Mouse (Mus musculus) CD8-positive naive resting alpha-beta T cell, adult 2 months (primary cell): ENCODE measurements around the gene Mpi.

Source experiments
- DNase-seq, 2 experiments: peaks; one replicate each; pipeline ENCODE4 v3.0.0; 2022; ENCODE audit warnings: low read depth in 2 of 2, low spot score in 2 of 2

Gene Mpi

DNA sequence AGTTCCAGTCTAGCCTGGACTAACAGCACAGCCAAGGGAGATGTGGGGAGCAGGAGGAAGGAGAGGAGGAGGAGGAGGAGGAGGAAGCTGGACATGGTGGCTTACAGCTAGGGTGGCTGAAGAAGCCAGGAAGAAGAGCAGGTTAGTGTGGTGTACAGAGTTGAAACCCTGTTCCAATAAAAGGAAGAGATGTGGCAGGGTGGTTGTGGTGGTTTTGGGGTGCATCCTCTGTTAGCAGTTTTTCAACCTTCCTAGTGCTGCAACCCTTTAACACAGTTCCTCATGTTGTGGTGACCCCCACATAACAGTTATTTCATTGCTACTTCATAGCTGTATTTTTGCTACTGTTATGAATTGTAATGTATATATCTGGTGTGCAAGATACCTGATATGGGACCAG is 28.1 kb downstream of the Mpi start:
- no peak for DNase-seq

- DNase-seq, result peak in 1 of 2 experiments; percentile 58
Observed at GRCm38 (mm10) chr9:57523754-57524153, 28.8 kb downstream of the Mpi start.

DNA sequence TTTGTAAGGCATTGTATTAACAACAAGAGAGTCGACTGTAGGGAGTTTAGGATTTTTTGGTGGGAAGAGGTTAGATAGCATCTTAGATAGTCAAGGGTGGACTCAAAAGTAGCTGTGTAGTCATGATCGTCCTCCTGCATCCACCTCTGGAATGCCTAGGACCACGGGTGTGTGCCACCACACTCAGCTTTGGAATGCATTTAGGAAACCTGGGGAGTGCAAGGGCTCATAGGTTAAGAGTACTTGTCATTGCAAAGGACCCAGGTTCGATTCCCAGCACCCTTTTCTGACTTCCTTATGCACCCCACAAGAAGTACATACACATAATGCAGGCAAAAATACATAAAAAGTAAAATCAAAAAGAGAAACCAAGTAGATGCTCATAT is 29.7 kb downstream of the Mpi start:
- no peak for DNase-seq

DNA sequence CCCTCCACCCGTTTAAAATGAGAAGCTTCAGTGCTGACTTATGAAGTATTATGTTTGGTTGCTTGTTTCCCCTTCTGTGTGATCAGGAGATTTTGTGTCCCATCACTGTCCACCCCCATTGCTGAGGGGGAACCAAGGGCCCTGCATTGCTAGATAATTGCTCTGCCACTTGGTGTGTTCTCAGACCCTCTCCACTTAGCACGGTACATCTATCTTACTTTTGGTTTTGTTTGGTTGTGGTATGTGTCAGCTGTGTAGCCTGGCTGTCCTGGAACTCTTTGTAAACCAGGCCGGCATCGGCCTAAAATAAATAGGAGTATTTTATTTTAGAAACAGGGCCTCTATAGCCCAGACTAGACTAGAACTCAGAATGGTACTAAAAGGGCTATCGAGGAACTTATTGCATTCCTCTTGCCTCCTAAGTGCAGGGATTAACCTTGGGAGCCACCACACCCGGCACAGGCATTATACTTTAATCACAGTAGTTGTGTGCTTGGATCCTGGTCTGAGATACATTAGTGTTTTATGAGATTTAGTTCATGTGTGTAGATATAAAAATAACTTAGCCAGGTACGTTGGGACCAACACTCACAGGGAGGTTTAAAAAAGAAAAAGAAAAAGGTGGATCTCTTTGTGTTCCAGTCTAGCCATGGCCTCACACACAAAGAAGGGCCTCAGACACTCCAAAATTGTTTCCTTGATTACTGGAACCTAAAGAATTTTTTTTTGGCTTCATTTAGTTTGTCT is 30.3 kb downstream of the Mpi start:
- DNase-seq, result no peak

DNA sequence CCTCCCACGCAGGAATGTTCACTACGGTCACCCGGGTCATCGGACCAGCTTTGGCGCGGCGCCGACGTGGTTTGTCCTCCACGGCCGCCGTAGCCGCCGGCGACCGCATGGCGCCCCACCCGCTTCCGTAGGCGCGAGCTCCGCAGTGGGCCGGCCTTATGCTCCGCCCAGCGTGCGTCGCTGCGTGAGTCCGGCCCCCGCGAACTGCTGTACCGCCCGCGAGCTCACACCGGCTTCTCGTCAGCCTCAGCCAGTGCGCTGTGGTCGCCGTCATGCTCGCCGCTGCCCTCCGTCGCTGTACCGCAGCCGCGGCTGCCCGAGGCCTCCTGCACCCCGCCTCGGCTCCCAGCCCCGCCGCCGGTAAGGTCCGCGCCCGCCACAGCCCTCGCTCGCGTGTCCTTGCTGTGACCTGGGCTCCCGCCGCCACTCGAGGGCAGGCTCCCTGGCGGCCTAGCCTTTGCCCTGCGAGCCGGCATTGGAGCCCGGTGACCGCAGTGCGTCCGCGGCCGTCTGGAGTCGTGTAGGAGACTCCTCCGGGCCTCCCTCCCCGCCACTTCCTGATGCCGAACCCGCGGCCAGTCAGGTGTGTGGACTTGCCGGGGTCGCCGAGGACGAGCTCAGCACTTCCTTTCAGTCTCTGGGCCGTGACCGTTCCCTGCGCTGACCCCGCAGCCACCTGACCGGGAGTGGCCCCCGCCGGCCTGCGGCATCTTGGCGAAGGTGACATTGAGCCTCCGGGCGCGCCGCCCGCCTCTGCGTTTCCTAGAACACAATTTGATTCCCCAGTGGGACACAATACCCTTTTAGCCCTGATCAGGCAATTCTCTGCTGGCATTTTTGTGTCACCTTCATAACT is 31.3 kb downstream of the Mpi start, which contains the start of gene Cox5a:
TSS of gene Cox5a (plus strand) at position 219 of the 856 bp plus-strand sequence.
- peak; percentile 74 to 75 for DNase-seq

DNA sequence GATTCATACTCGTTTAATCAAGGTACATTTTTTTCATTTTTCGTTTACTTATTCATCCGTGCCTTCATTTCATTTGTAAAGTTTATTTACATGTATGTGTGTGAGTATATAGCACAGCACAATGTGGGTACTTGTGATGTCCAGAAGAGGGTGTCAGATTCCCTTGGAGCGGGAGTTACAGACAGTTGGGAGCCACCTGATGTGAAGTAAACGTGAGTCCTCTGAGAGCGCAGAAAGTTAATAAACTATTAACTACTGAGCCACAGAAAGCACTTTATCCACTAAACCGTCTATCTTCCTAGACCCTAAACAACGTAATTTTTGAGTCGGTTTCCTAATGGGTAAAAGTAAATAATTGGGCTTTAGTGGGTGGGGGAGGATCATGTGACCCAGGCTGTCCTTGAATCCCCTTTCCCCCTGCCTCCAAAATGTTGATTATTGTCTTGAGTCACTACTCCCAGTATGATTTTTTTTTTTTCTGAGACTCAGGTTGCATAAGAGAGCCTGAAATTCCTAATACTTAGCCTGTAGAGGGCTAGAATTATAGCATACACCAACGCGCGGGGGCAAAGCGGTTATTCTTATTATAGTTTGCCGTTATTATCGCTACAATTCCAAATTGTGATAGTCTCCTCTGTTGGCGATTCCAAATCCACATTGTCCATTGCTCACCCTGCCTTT is 32.0 kb downstream of the Mpi start:
- DNase-seq, result no peak

GRCm38 (mm10) chr9:57517113-57517512 is 35.5 kb downstream of the Mpi start:
- DNase-seq, result peak; percentile 64 to 76

DNA sequence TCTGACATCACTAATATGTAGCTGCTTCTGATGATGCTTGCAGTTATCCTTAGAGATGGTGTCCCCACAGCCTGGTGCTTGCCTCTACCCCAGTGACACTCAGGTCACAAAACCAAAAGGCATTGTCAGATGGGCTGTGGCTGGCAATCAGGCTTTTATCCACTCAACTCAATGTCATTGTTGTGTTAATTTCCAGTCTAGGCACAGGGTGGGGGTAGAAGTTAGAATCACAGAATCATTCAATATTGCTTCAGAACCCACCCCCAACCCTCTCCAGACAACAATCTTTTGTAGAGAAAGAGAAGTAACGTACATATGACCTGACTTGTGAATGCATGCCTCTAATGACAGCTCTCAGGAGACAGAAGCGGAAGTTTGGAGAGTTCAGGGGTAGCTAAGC is 42.0 kb downstream of the Mpi start:
- no peak for DNase-seq

- no peak for DNase-seq
Observed at GRCm38 (mm10) chr9:57505700-57506099, 46.9 kb downstream of the Mpi start.

- DNase-seq, result no peak
Observed at GRCm38 (mm10) chr9:57504891-57505290, 47.7 kb downstream of the Mpi start.

DNA sequence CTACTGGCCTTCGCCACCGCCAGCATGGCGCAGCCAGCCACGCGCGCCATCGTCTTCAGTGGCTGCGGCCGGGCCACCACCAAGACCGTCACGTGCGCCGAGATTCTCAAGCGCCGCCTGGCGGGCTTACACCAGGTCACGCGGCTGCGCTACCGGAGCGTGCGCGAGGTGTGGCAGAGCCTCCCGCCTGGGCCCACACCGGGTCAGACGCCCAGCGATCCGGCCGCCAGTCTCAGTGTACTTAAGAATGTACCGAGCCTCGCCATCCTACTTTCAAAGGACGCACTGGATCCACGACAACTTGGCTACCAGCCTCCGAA is 48.2 kb downstream of the Mpi start:
- DNase-seq, result peak in 1 of 2 experiments; percentile 39

GRCm38 (mm10) chr9:57503622-57504380 is 48.8 kb downstream of the Mpi start, which contains the start of gene Rpp25:
Gene Rpp25 (plus strand): TSS chr9:57504026.
- no peak for DNase-seq

DNA sequence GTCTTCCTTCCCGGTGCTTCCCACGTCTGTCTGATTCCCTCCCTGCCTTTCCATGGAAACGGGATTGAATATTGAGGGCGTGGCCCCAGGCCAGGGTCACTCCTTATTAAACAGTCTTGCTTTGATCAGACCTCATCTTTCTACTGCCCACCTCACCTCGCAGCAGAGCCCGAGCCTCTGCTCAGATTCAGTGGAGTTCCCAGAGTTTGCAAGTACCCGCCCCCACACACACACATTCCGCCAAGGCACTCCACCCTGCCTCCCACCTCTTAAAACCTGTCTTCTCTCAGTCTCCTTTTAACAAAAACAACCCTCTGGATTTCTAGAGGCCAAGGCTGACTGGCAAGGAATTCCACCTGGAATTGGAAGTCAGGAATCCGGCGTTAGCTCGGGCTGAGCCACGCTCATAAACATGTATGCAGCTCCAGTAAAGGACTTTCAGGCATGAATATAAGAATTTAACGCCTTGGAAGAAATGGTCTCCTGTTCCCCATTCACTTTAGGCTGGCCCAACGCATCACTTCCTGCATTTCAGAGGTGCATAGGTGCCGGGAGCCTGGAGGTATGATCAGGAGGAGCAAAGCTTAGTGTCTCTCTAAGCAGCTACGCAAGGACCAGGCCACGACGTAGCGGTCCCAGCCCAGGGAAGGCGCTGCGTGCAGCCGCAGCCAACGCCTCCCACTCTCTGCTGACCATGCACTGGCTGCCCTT is 49.5 kb downstream of the Mpi start:
- DNase-seq, result no peak

GRCm38 (mm10) chr9:57501861-57502260 is 50.7 kb downstream of the Mpi start:
- DNase-seq, result no peak

DNA sequence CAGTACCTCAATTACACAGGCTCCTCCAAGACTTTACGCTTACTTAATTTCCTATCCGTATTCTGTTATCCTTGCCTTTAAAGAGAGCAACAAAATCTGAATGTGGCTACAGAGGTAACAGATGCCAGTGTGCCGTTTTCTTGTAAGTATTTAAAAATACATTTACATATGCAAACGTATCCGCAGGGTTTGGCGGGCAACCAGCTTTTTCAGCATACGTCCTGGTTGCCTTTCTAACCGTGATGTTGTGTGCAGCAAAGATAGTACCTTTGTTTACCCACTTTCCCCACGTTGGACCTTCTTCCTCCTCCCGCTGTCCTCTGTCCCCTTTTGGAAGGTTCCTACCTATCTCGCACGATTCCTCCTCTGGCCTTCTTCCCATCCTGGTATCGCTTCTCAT is 51.1 kb downstream of the Mpi start:
- DNase-seq, result no peak

- no peak for DNase-seq
Observed at GRCm38 (mm10) chr9:57498536-57498935, 54.0 kb downstream of the Mpi start.

DNA sequence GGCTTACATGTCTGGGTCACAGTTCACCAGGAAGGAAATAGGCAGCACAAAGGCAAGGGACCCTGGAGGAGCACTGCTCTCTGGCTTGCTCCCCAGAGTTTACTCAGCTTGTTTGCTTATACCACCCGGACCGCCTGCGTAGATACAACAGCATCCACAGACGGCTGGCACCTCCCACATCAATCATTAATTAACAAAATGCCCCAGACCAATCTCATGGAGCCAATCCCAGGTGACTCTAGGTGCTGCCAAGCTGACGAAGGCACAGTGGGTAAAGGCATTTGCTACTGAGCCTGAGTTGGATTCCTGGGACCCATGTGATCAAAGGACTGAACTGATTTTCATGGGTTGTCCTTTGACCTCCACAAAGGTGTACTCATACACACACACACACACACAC is 55.3 kb downstream of the Mpi start:
- no peak for DNase-seq

- no peak for DNase-seq
Observed at GRCm38 (mm10) chr9:57494970-57495369, 57.6 kb downstream of the Mpi start.
